Mouse (Mus musculus) limb, embryonic 14.5 days (tissue): ENCODE measurements around the gene Sh2b2. TPM values are rescaled to one million over a fixed set of nuclear protein-coding genes. Genes with fewer than 3 reads are reported as not detected.
A peak's percentile ranks its signal among the peaks of the same experiment; 100 is the strongest.

ENCODE experiments used
- ATAC-seq: fragments of 200-750 bp; cut with Nextera tagmentation; 2 replicates; pipeline ENCODE4 v1.8.0; 2017; ENCODE audit warnings: low read depth, moderate number of reproducible peaks, moderate TSS enrichment; ENCODE audit not compliant: low FRiP score
- DNase-seq: peaks from one replicate; pipeline ENCODE4 v3.0.0-alpha.2; 2015; ENCODE audit warnings: low spot score
- H3K27ac ChIP-seq: fragments of 300-500 bp; sonication (generic); replicated peaks from 2 replicates; pipeline ENCODE4 v1.5.1; 2014; ENCODE audit warnings: low read depth, mild to moderate bottlenecking, low read length, moderate library complexity, mixed read lengths
- H3K27me3 ChIP-seq: fragments of 300-500 bp; sonication (generic); 2 replicates; pipeline ENCODE4 v1.6.1; 2014; ENCODE audit warnings: low read length, mixed read lengths; ENCODE audit not compliant: control insufficient read depth, insufficient read depth
- H3K36me3 ChIP-seq: fragments of 300-500 bp; sonication (generic); 2 replicates; pipeline ENCODE4 v1.6.1; 2014; ENCODE audit warnings: mild to moderate bottlenecking, low read length, moderate library complexity, mixed read lengths; ENCODE audit not compliant: control insufficient read depth, insufficient read depth
- H3K4me1 ChIP-seq: fragments of 300-500 bp; sonication (generic); 2 replicates; pipeline ENCODE4 v1.6.1; 2014; ENCODE audit warnings: antibody characterized with exemption, low read length, mixed read lengths; ENCODE audit not compliant: control insufficient read depth, insufficient read depth
- H3K4me2 ChIP-seq: fragments of 300-500 bp; sonication (generic); replicated peaks from 2 replicates; pipeline ENCODE4 v1.6.1; 2014; ENCODE audit warnings: low read depth, mild to moderate bottlenecking, low read length, moderate library complexity; ENCODE audit not compliant: severe bottlenecking
- H3K4me3 ChIP-seq: fragments of 300-500 bp; sonication (generic); replicated peaks from 2 replicates; pipeline ENCODE4 v1.5.1; 2014; ENCODE audit warnings: low read length
- H3K9ac ChIP-seq: fragments of 300-500 bp; sonication (generic); 2 replicates; pipeline ENCODE4 v1.6.1; 2014; ENCODE audit warnings: mild to moderate bottlenecking, low read depth, low read length, moderate library complexity; ENCODE audit not compliant: severe bottlenecking
- H3K9me3 ChIP-seq: fragments of 300-500 bp; sonication (generic); 2 replicates; pipeline ENCODE4 v1.6.1; 2016; ENCODE audit warnings: low read length; ENCODE audit not compliant: control insufficient read depth
- POLR2A ChIP-seq: fragments of 200-500 bp; IDR thresholded peaks from 2 replicates; pipeline ENCODE4 v1.8.0; 2012; ENCODE audit warnings: inconsistent platforms, mild to moderate bottlenecking, moderate library complexity, borderline replicate concordance; ENCODE audit not compliant: insufficient read depth, insufficient read length; ENCODE audit errors: extremely low read depth
- WGBS: fragments of 180-500 bp; shearing (Covaris S2); extraction: QIAGEN DNeasy Blood & Tissue Kit; methylation state at CpG from one replicate; pipeline ENCODE4 v1.1.7; 2014; 5-methylcytosine and 5-hydroxymethylcytosine counted together
- polyA plus RNA-seq, 2 experiments: library from polyadenylated mRNA; depleted of rRNA in 1 of 2; stranded (reverse) in 1 of 2; unstranded in 1 of 2; fragments of >200 nt; fragmentation: Nextera tagmentation in 1 of 2; extraction: Ambion mirVana in 1 of 2; gene quantifications; 2 replicates each; pipeline versions ENCODE4 v1.2.1 to v1.2.3; 2012 to 2014

The Sh2b2 gene
- polyA plus RNA-seq, 2 experiments: 6.3 to 14.6 TPM

- Histone ChIP-seq H3K9me3 (no peaks in the 10 kb centered on the region), H3K27ac (no peak overlapping the region), H3K4me1 (peaks cover 13% of the 10 kb centered on the region), H3K4me2 (no peak overlapping the region), H3K27me3 (no peaks in the 10 kb centered on the region), H3K4me3 (no peak overlapping the region), H3K36me3 (peaks cover 7% of the 10 kb centered on the region; the same call in 1 of the 2 replicates), H3K9ac (no peak overlapping the region)
- DNase-seq: no peak
- 55% methylated on average over 6 of the region's 6 CpGs for WGBS
- no peak for ATAC-seq
- TF ChIP-seq POLR2A: no peak
Observed at GRCm38 (mm10) chr5:136248441-136248840, 2.1 kb upstream of the Sh2b2 start.

GRCm38 (mm10) chr5:136245541-136246451 is 560 bp downstream of the Sh2b2 start:
- Histone ChIP-seq H3K27me3 (no peaks in the 10 kb centered on the region), H3K4me1 (peaks cover 17% of the 10 kb centered on the region), H3K4me3 (peak overlapping the region; percentile 76), H3K9ac (peak overlapping the region; percentile 70; the same call in 1 of the 2 replicates), H3K4me2 (peak overlapping the region; percentile 95), H3K27ac (no peak overlapping the region), H3K36me3 (peaks cover 4% of the 10 kb centered on the region; the same call in 1 of the 2 replicates), H3K9me3 (no peaks in the 10 kb centered on the region)
- no peak for ATAC-seq
- WGBS: 9% methylated on average over 15 of the region's 15 CpGs
- TF ChIP-seq POLR2A: no peak
- no peak for DNase-seq

GRCm38 (mm10) chr5:136244762-136245540 is 1.4 kb downstream of the Sh2b2 start:
- peak; percentile 83 for ATAC-seq

GRCm38 (mm10) chr5:136243851-136244761 is 2.2 kb downstream of the Sh2b2 start:
- Histone ChIP-seq H3K27me3 (no peaks in the 10 kb centered on the region), H3K36me3 (no peaks in the 10 kb centered on the region), H3K27ac (no peak overlapping the region), H3K4me3 (peak overlapping the region; percentile 76), H3K4me2 (peak overlapping the region; percentile 95), H3K9me3 (no peaks in the 10 kb centered on the region), H3K9ac (peak overlapping the region; percentile 70), H3K4me1 (peaks cover 17% of the 10 kb centered on the region)
- DNase-seq (no peak), ATAC-seq (no peak; the same call in 1 of the 2 replicates)
- 1% methylated on average over 41 of the region's 67 CpGs for WGBS
- TF ChIP-seq POLR2A: no peak

More at GRCm38 (mm10) chr5:136244762-136245540, 1.4 kb downstream of the Sh2b2 start:
- no peak for TF ChIP-seq POLR2A
- Histone ChIP-seq H3K36me3 (no peaks in the 10 kb centered on the region), H3K4me2 (peak overlapping the region; percentile 95), H3K4me1 (peaks cover 17% of the 10 kb centered on the region), H3K9ac (peak overlapping the region; percentile 70), H3K27me3 (no peaks in the 10 kb centered on the region), H3K9me3 (no peaks in the 10 kb centered on the region), H3K4me3 (peak overlapping the region; percentile 76), H3K27ac (peak overlapping the region; percentile 15; the same call in 1 of the 2 replicates)
- WGBS: under 1% methylated on average over 28 of the region's 57 CpGs
- DNase-seq: peak; percentile 83
